Mouse (Mus musculus) urinary bladder, adult 2 months (tissue): ENCODE measurements around the gene Kng1. TPM values are rescaled to one million over a fixed set of nuclear protein-coding genes. Genes with fewer than 3 reads are reported as not detected.

Source experiments
- DNase-seq: peaks from one replicate; pipeline ENCODE4 v3.0.0; 2022; ENCODE audit warnings: low spot score
- polyA plus RNA-seq: library from polyadenylated mRNA; depleted of rRNA; stranded (reverse); fragments of >200 nt; gene quantifications from 2 replicates; pipeline ENCODE4 v1.2.3, GENCODE M21; 2012; rRNA removed

Gene Kng1
- polyA plus RNA-seq, 1 experiment = 0.08 TPM

- no peak for DNase-seq
These were observed 56.9 kb downstream of the Kng1 start for GRCm38 (mm10) chr16:23114339-23115171.

DNA sequence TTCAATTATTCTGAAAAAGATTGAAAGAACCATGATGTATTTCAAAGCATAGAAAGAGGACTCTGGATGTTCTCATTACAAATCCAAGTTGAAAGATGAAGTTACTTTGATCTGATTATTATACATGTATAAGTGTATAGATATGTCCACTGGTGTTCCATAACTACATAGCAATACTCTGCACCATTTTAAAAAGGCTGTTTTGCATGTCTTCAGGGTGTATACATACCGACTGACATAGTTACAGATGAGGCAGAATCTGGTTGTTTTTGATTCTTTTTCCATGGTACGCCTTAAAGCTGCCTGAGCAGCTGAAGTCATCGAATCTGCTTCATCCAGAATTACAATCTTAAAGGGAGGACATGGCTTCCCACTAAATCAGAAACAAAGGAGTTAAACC lies 57.8 kb downstream of the Kng1 start:
- no peak for DNase-seq

DNA sequence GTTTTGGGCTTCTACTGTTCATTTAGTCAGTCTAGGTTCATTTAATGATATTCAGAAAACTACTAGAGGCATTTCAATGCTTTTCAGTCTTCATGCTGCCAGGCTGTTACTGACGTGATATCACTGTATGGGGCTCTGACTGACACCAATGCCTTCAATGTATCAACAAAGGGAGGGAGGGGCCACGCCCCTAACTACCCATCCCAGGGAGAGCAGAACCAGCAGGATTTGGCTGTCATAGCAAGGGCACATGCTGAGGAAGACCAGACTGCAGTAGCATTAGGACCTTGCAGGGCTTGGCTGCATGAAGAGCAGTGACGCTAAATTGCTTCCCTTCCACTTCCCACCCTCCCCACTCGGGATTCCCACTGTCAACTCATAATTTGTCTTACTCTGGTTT lies 59.5 kb downstream of the Kng1 start:
- no peak for DNase-seq

DNA sequence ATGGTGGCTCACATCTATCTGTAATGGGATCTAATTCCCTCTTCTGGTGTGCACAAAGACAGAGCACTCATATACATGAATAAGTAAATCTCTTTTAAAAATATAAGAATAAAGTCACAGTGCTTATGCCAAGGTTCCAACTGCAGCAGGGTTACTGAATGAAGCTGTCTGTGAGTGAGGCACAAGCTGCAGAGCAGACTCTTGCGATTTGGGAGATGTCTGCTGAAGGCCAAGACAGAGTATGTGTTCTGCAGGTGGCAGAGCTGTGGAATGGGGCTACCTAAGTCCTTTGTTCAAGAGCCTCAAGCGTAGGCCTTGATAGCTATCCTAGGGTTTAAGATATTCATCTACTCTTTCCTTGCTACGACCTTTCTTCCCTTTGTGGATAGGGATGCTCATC lies 64.8 kb downstream of the Kng1 start:
- DNase-seq = no peak

DNA sequence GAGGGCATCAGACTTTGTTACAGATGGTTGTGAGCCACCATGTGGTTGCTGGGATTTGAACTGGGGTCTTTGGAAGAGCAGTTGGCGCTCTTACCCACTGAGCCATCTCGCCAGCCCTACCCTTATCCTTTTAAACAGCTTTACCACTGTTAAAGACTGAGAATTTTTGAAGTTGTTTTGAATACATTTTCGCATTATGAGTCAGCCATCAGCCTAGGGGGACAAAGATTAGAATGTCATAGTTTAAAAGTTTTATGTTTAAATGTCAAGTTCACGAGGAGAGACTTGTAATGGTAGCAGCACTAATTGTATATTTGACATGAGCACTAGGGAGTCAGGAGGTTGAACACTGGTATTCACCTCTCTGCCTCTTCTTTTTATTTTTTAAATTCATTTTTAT lies 65.4 kb downstream of the Kng1 start:
- no peak for DNase-seq

DNA sequence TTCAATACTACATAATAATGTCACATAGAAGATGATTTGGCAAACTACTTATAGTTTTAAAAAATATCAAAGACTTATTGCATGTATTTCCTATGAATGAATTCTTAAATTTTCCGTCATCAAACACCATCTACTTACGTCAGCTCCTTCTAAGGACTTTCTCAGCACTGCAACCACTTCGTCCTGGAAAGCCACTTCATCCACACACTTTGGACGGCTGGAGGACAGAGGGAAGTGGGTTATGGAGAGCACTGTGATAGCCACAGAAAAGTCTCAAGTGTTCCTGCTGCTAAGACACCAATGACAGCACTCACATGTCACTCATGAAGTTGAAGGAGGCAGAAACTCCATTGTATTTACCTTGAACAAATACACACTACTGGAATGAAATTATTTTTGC lies 66.7 kb downstream of the Kng1 start:
- no peak for DNase-seq

- DNase-seq = no peak
These were observed 69.6 kb downstream of the Kng1 start for GRCm38 (mm10) chr16:23127311-23127672.

- peak; percentile 94 for DNase-seq
These were observed 70.2 kb downstream of the Kng1 start, which contains the start of gene Rfc4 for GRCm38 (mm10) chr16:23127673-23128375. Rfc4 (minus strand) TSS chr16:23127737.

- no peak for DNase-seq
These were observed 72.6 kb downstream of the Kng1 start for GRCm38 (mm10) chr16:23130303-23130702.

Other genes with a start within 250 kb of the Kng1 start
- gene Crygs, start 246.3 kb upstream of the Kng1 start, polyA plus RNA-seq = not detected in 2 replicates
- 19.8 and 23.6 TPM in 2 replicates for gene Tbccd1, start 200.2 kb upstream of the Kng1 start, polyA plus RNA-seq
- gene Dnajb11, start 200.0 kb upstream of the Kng1 start, polyA plus RNA-seq = 43.5 and 45.6 TPM in 2 replicates
- gene Ahsg, start 166.6 kb upstream of the Kng1 start, polyA plus RNA-seq = 0.21 and 1.8 TPM in 2 replicates
- gene Fetub, start 139.5 kb upstream of the Kng1 start, polyA plus RNA-seq = 1.8 and 2.3 TPM in 2 replicates
- not detected in 2 replicates for gene Hrg, start 106.8 kb upstream of the Kng1 start, polyA plus RNA-seq
- 0.07 and 0.21 TPM in 2 replicates for gene Kng2, start 28.4 kb upstream of the Kng1 start, polyA plus RNA-seq
- 624 and 781 TPM in 2 replicates for gene Eif4a2, start 49.6 kb downstream of the Kng1 start, polyA plus RNA-seq
- 1.3 and 2.5 TPM in 2 replicates for gene Rfc4, start 69.9 kb downstream of the Kng1 start, polyA plus RNA-seq
- gene Adipoq, start 88.7 kb downstream of the Kng1 start, polyA plus RNA-seq = 33.4 and 78.4 TPM in 2 replicates
- gene St6gal1, start 166.9 kb downstream of the Kng1 start, polyA plus RNA-seq = 8.1 and 8.8 TPM in 2 replicates